15 mouse cellular contexts compared by ENCODE assay signal in the genomic region with DNA sequence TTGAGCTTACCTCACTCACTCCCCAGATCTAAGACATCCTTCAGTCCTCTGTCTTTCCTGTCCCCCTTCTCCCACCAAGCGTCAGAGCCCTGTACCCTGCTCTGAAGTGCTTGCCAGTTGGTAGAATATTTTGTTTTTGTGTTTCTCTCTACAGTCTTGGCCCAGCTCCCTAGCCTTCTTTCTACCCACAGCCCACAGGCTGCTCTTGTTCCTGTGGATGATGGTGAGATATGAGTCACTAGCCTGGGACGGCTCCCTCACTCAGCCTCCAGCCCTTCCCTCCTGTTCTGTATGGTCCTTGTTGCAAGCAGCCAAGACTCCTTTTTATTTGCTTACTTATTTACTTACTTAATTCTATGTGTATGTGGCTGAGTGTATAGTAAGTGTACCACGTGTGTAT. TPM values are rescaled to one million over a fixed set of nuclear protein-coding genes. Genes with fewer than 3 reads are reported as not detected.
A peak's percentile ranks its signal among the peaks of the same experiment; 100 is the strongest.
DNase-seq lines count a peak whose midpoint lies in the region.
"Had no signal": no experiment of that assay in that cellular context is flagged by ENCODE, and none has a peak within 500 bp of the region (broad histone marks: within the 10 kb centered on the region; RNA-seq: fewer than 3 reads in every experiment).

No protein-coding gene starts in this region.

- DNase-seq in left cerebral cortex, postnatal 25 days (ENCODE audit: low spot score in 2 of 2), result peak; percentile 14 to 82
- DNase-seq in left cerebral cortex, adult 11 months (ENCODE audit: low spot score), result no peak
- peak; percentile 80 for DNase-seq in brain, adult 2 months (ENCODE audit: low read depth, low spot score)
- peak; percentile 27 for DNase-seq in layer of hippocampus, adult 9-10 months (ENCODE audit: low spot score)
- DNase-seq in telencephalon, adult 2 months (ENCODE audit: low read depth, low spot score), result peak; percentile 56
- no peak for DNase-seq in lung, adult 18-20 months
- no peak for DNase-seq in spleen, postnatal 4 days (ENCODE audit: low spot score in 2 of 2)
- DNase-seq: adrenal gland, postnatal 14 days; cerebellum, adult 11-12 months; cerebellum, postnatal 36 days; gastrocnemius, postnatal 36 days; kidney, adult 2 months; kidney, postnatal 14 days; retina, postnatal 1 day had no signal

- intact Hi-C loops in left cerebral cortex, postnatal 25 days (cut with DNase I), result no loop called here

RNA-seq across cellular contexts. Expression of a gene that starts 16.1 kb away (rescaled TPM):
- not detected for total RNA-seq in left cerebral cortex, postnatal 25 days (2021)
- total RNA-seq: adrenal gland, postnatal 14 days; gastrocnemius, postnatal 36 days; heart, adult 8-10 months had no signal

RNA-seq across cellular contexts. Expression of a gene that starts 56.6 kb away (rescaled TPM):
- total RNA-seq in left cerebral cortex, postnatal 25 days (2021), result under 1 TPM; 0.64 to 0.99 TPM
- total RNA-seq: adrenal gland, postnatal 14 days; gastrocnemius, postnatal 36 days; heart, adult 8-10 months had no signal

Comparison
In these comparisons a context has a peak if more than half of its experiments do, and no peak if none do; other contexts are left out.
1. DNase-seq: peak in left cerebral cortex, postnatal 25 days (2 of 2), brain, adult 2 months (single experiment), layer of hippocampus, adult 9-10 months (single experiment) and telencephalon, adult 2 months (single experiment); none in left cerebral cortex, adult 11 months (single experiment), lung, adult 18-20 months (0 of 2) and spleen, postnatal 4 days (0 of 2).